Mouse (Mus musculus) ovary, adult 10 weeks (tissue): Measurements from ENCODE around the gene Trappc11. TPM values are rescaled to one million over a fixed set of nuclear protein-coding genes. Genes with fewer than 3 reads are reported as not detected.

Experiments used
- polyA plus RNA-seq: library from polyadenylated mRNA; stranded (reverse); fragments of 350-450 nt; fragmentation: Illumina TruSeq; extraction: RNeasy Lipid Tissue Mini Kit (QIAGEN cat#74804); gene quantifications from one replicate; pipeline ENCODE4 v1.2.3, GENCODE M21; 2014

The Trappc11 gene
- polyA plus RNA-seq = 36.5 TPM

GRCm38 (mm10) chr8:47533344-47534125 lies at the start of gene Trappc11, which contains the start of gene Rwdd4a:
TSS of gene Trappc11 (minus strand) at chr8:47533470.
TSS of gene Rwdd4a (plus strand) at chr8:47533664.

GRCm38 (mm10) chr8:47446312-47447046 lies 86.8 kb downstream of the Trappc11 start, which contains the start of gene Stox2:
TSS of gene Stox2 (minus strand) at chr8:47446362.

Other genes with a start within 250 kb of the Trappc11 start
- 16.1 TPM for gene Stox2, start 87.1 kb downstream of the Trappc11 start, polyA plus RNA-seq
- 43.6 TPM for gene Rwdd4a, start 194 bp upstream of the Trappc11 start, polyA plus RNA-seq
- gene Ing2, start 142.1 kb upstream of the Trappc11 start, polyA plus RNA-seq = 20.7 TPM
- gene Cdkn2aip, start 180.5 kb upstream of the Trappc11 start, polyA plus RNA-seq = 26.0 TPM